Mouse (Mus musculus) gastrocnemius, adult 18-20 months (tissue): ENCODE measurements around the gene Ooep. TPM values are rescaled to one million over a fixed set of nuclear protein-coding genes. Genes with fewer than 3 reads are reported as not detected.

Experiments used
- total RNA-seq, 2 experiments: library from RNA; stranded (reverse); gene quantifications; 2 replicates each; pipeline ENCODE4 v1.2.3; 2021

The Ooep gene
- total RNA-seq, 2 experiments from 2014 or later: not detected

Other genes starting within 250 kb of the Ooep start
- gene Gsta4, start 196.0 kb downstream of the Ooep start, total RNA-seq: 10 to 100 TPM; 22.0 to 23.9 TPM
- gene Gsta1, start 148.1 kb downstream of the Ooep start, total RNA-seq: not detected
- under 1 TPM in 1 of 2 experiments, not detected in 1; 0.32 TPM for gene Gm3776, start 121.6 kb downstream of the Ooep start, total RNA-seq
- gene Gm10639, start 88.8 kb downstream of the Ooep start, total RNA-seq: not detected
- not detected for gene Omt2a, start 63.9 kb downstream of the Ooep start, total RNA-seq
- gene Omt2b, start 51.1 kb downstream of the Ooep start, total RNA-seq: not detected
- 1 to 10 TPM in 1 of 2 experiments, under 1 TPM in 1; 0.71 to 1.0 TPM for gene Gsta2, start 22.9 kb downstream of the Ooep start, total RNA-seq
- gene Dppa5a, start 10.5 kb downstream of the Ooep start, total RNA-seq: not detected
- not detected for gene Ddx43, start 17.1 kb upstream of the Ooep start, total RNA-seq
- gene Cgas, start 64.5 kb upstream of the Ooep start, total RNA-seq: under 1 TPM; 0.11 to 0.14 TPM
- gene Mto1, start 69.5 kb upstream of the Ooep start, total RNA-seq: 10 to 100 TPM; 18.1 to 18.3 TPM
- not detected for gene Gm17324, start 70.1 kb upstream of the Ooep start, total RNA-seq
- gene Eef1a1, start 110.4 kb upstream of the Ooep start, total RNA-seq: 100 to 1,000 TPM; 424 to 467 TPM
- gene Slc17a5, start 209.3 kb upstream of the Ooep start, total RNA-seq: 1 to 10 TPM; 2.8 to 3.2 TPM
- gene Cd109, start 236.8 kb upstream of the Ooep start, total RNA-seq: under 1 TPM; 0.27 to 0.74 TPM